Mouse (Mus musculus) macrophage (primary cell): ENCODE data around the gene Sema4a. TPM values are rescaled to one million over a fixed set of nuclear protein-coding genes. Genes with fewer than 3 reads are reported as not detected.

Source experiments
- polyA plus RNA-seq: library from polyadenylated mRNA; stranded (reverse); fragments of 250-400 nt; gene quantifications from 3 replicates; pipeline ENCODE4 v1.2.4, GENCODE M21; 2018; ENCODE audit warnings: inconsistent platforms

Gene Sema4a
- polyA plus RNA-seq, 1 experiment from 2014 or later: 7.3 TPM

Other genes with a start within 250 kb of the Sema4a start
- not detected in 3 replicates for gene Rhbg, start 206.5 kb downstream of the Sema4a start, polyA plus RNA-seq
- gene Gm38392, start 174.0 kb downstream of the Sema4a start, polyA plus RNA-seq: not detected in 3 replicates
- gene Tsacc, start 164.2 kb downstream of the Sema4a start, polyA plus RNA-seq: 2.0 to 2.8 TPM (median 2.1 TPM) in 3 replicates
- gene Cct3, start 164.1 kb downstream of the Sema4a start, polyA plus RNA-seq: 72.7 to 217 TPM (median 87.3 TPM) in 3 replicates
- gene Glmp, start 136.2 kb downstream of the Sema4a start, polyA plus RNA-seq: 347 to 461 TPM (median 393 TPM) in 3 replicates
- 0.13 to 0.59 TPM (median 0.42 TPM) in 3 replicates for gene Tmem79, start 125.0 kb downstream of the Sema4a start, polyA plus RNA-seq
- gene Smg5, start 124.9 kb downstream of the Sema4a start, polyA plus RNA-seq: 14.9 to 23.8 TPM (median 23.6 TPM) in 3 replicates
- not detected in 3 replicates for gene Paqr6, start 96.6 kb downstream of the Sema4a start, polyA plus RNA-seq
- gene Bglap3, start 88.4 kb downstream of the Sema4a start, polyA plus RNA-seq: not detected in 3 replicates
- gene Bglap2, start 82.5 kb downstream of the Sema4a start, polyA plus RNA-seq: not detected in 3 replicates
- not detected in 3 replicates for gene Bglap, start 76.7 kb downstream of the Sema4a start, polyA plus RNA-seq
- gene Pmf1, start 50.9 kb downstream of the Sema4a start, polyA plus RNA-seq: 20.9 to 38.7 TPM (median 26.5 TPM) in 3 replicates
- 23.0 to 38.3 TPM (median 30.3 TPM) in 3 replicates for gene Slc25a44, start 36.0 kb downstream of the Sema4a start, polyA plus RNA-seq
- 96.7 to 217 TPM (median 105 TPM) in 3 replicates for gene Lmna, start 48.8 kb upstream of the Sema4a start, polyA plus RNA-seq
- 0.08 to 0.10 TPM (median 0.10 TPM) in 3 replicates for gene Mex3a, start 71.2 kb upstream of the Sema4a start, polyA plus RNA-seq
- not detected in 3 replicates for gene Rab25, start 87.1 kb upstream of the Sema4a start, polyA plus RNA-seq
- gene Lamtor2, start 91.9 kb upstream of the Sema4a start, polyA plus RNA-seq: 164 to 206 TPM (median 186 TPM) in 3 replicates
- gene Ubqln4, start 92.6 kb upstream of the Sema4a start, polyA plus RNA-seq: 26.3 to 31.7 TPM (median 26.5 TPM) in 3 replicates
- gene Ssr2, start 114.7 kb upstream of the Sema4a start, polyA plus RNA-seq: 108 to 122 TPM (median 113 TPM) in 3 replicates
- 83.0 to 111 TPM (median 86.2 TPM) in 3 replicates for gene Arhgef2, start 144.8 kb upstream of the Sema4a start, polyA plus RNA-seq
- gene Rxfp4, start 192.0 kb upstream of the Sema4a start, polyA plus RNA-seq: not detected in 3 replicates
- 23.7 to 38.1 TPM (median 25.0 TPM) in 3 replicates for gene Khdc4, start 224.6 kb upstream of the Sema4a start, polyA plus RNA-seq